ENCODE assay signal across 18 mouse cellular contexts in genomic region chr4:129023884-129024283, GRCm38 (mm10). TPM values are rescaled to one million over a fixed set of nuclear protein-coding genes. Genes with fewer than 3 reads are reported as not detected.
A peak's percentile ranks its signal among the peaks of the same experiment; 100 is the strongest.
DNase-seq lines count a peak whose midpoint lies in the region; ATAC-seq lines count a peak whose summit lies in the region.
"Had no signal": no experiment of that assay in that cellular context is flagged by ENCODE, and none has a peak within 500 bp of the region (broad histone marks: within the 10 kb centered on the region; RNA-seq: fewer than 3 reads in every experiment).

No protein-coding gene starts in this region.

- no peak overlapping the region for H3K9ac ChIP-seq in heart, embryonic 13.5 days
- H3K9ac ChIP-seq: embryonic facial prominence, embryonic 12.5 days; forebrain, embryonic 15.5 days; heart, embryonic 12.5 days; hindbrain, embryonic 13.5 days had no signal

- no peaks in the 10 kb centered on the region for H3K27me3 ChIP-seq in heart, embryonic 13.5 days (replicated peaks)
- H3K27me3 ChIP-seq: embryonic facial prominence, embryonic 12.5 days; forebrain, embryonic 15.5 days; hindbrain, embryonic 13.5 days; Patski had no signal

- WGBS in heart, embryonic 13.5 days, result 78% methylated on average over 6 of the region's 6 CpGs

- H3K36me3 ChIP-seq in heart, embryonic 13.5 days, result no peaks in the 10 kb centered on the region
- H3K36me3 ChIP-seq: embryonic facial prominence, embryonic 12.5 days; forebrain, embryonic 15.5 days; heart, embryonic 12.5 days; hindbrain, embryonic 13.5 days had no signal

- no peak for DNase-seq in heart, postnatal 4 days
- DNase-seq in 416B (ENCODE audit: low read depth), result peak; percentile 50
- no peak for DNase-seq in right cerebral cortex, postnatal 14 days
- DNase-seq: cerebellum, adult 11-12 months; cerebellum, adult 9-11 months; gastrocnemius, postnatal 10 days; heart, postnatal 10 days; kidney, adult 11 months had no signal

- no peaks in the 10 kb centered on the region for H3K9me3 ChIP-seq in heart, embryonic 13.5 days
- H3K9me3 ChIP-seq: embryonic facial prominence, embryonic 12.5 days; forebrain, embryonic 15.5 days; heart, embryonic 12.5 days; hindbrain, embryonic 13.5 days had no signal

- H3K4me3 ChIP-seq in heart, embryonic 13.5 days, result no peak overlapping the region
- H3K4me3 ChIP-seq: embryonic facial prominence, embryonic 12.5 days; forebrain, embryonic 15.5 days; heart, embryonic 12.5 days; hindbrain, embryonic 13.5 days had no signal

- no peak for ATAC-seq in heart, embryonic 13.5 days (ENCODE audit: extremely low read depth, insufficient number of reproducible peaks, low FRiP score, low TSS enrichment)
- ATAC-seq in common myeloid progenitor, adult 5-6 weeks (replicated peaks; ENCODE audit: low read depth, poor library complexity, severe bottlenecking), result peak; percentile 30; the same call in 1 of the 2 replicates
- no peak for ATAC-seq in monocyte, adult 5-6 weeks (replicated peaks; ENCODE audit: insufficient number of reproducible peaks, low FRiP score, low TSS enrichment, poor library complexity, severe bottlenecking)
- ATAC-seq: activated CD4-positive, CD25-positive, alpha-beta regulatory T cell, adult 4 months; forebrain, embryonic 15.5 days; hindbrain, postnatal 0 days; Patski had no signal

- H3K4me2 ChIP-seq in heart, embryonic 13.5 days, result no peak overlapping the region
- H3K4me2 ChIP-seq: embryonic facial prominence, embryonic 12.5 days; forebrain, embryonic 15.5 days; heart, embryonic 12.5 days; hindbrain, embryonic 13.5 days had no signal

- H3K4me1 ChIP-seq in heart, embryonic 13.5 days, result peaks cover 42% of the 10 kb centered on the region

- peak overlapping the region; percentile 90 for H3K27ac ChIP-seq in heart, embryonic 13.5 days (replicated peaks)
- H3K27ac ChIP-seq: embryonic facial prominence, embryonic 12.5 days; forebrain, embryonic 15.5 days; hindbrain, embryonic 13.5 days; hindbrain, postnatal 0 days had no signal

RNA-seq across cellular contexts. Expression of gene Ak2, which starts 32.1 kb away (rescaled TPM):
- 147 and 167 TPM in 2 replicates for polyA plus RNA-seq in heart, embryonic 13.5 days (2015; fragmentation: Nextera tagmentation; extraction: Ambion mirVana)
- 100 to 1,000 TPM; 104 to 105 TPM for total RNA-seq in heart, postnatal 4 days (2021)
- 148 and 164 TPM in 2 replicates for total RNA-seq in common myeloid progenitor, adult 5-6 weeks (2017)
- total RNA-seq in monocyte, adult 5-6 weeks (2017), result 62.2 to 89.0 TPM (median 73.4 TPM) in 3 replicates

RNA-seq across cellular contexts. Expression of gene Rnf19b, which starts 34.2 kb away (rescaled TPM):
- polyA plus RNA-seq in heart, embryonic 13.5 days (2015; fragmentation: Nextera tagmentation; extraction: Ambion mirVana), result 5.7 and 6.2 TPM in 2 replicates
- total RNA-seq in heart, postnatal 4 days (2021), result 10 to 100 TPM; 27.0 to 27.9 TPM
- 33.2 and 35.7 TPM in 2 replicates for total RNA-seq in common myeloid progenitor, adult 5-6 weeks (2017)
- 223 to 304 TPM (median 264 TPM) in 3 replicates for total RNA-seq in monocyte, adult 5-6 weeks (2017)
